Mouse (Mus musculus) embryonic fibroblast, embryonic 13.5 days (primary cell): Measurements from ENCODE around the gene Slc44a3.

Experiments used
- CTCF ChIP-seq: IDR thresholded peaks from 2 replicates; pipeline ENCODE4 v1.5.1; 2011; ENCODE audit warnings: mild to moderate bottlenecking, control low read depth, low read length, moderate library complexity, borderline replicate concordance; ENCODE audit not compliant: insufficient read depth
- POLR2A ChIP-seq: IDR thresholded peaks from 2 replicates; pipeline ENCODE4 v1.6.1; 2011; ENCODE audit warnings: low read depth, mild to moderate bottlenecking, control low read depth, low read length, moderate library complexity

DNA sequence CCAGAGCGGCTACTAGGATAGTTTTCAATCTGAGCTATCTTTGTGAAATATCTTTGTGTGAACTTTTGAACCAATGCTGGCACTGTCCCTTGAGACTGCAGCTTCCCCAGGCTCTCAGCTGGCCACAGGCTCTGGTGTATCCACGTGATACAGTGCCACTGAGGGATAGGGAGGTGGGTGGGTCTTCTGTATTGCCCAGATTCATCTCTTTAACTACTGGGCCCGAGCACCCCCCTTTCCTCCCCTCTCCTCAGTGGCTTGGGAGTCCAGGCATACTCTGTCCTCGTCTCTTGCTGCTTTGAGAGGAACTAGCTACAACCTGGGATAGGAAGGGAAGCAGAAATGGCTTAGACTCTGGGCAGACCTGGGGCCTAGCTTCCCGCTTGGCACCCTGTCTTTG is 96.9 kb downstream of the Slc44a3 start:
- no peak for TF ChIP-seq CTCF
- TF ChIP-seq POLR2A = no peak
